Mouse (Mus musculus) gastrocnemius, adult 2 months (tissue): ENCODE results near the gene Nms. TPM values are rescaled to one million over a fixed set of nuclear protein-coding genes. Genes with fewer than 3 reads are reported as not detected.

Experiments
- DNase-seq: peaks from one replicate; pipeline ENCODE4 v3.0.0; 2022
- H3K27ac ChIP-seq: fragments of 200-600 bp; 2 replicates; pipeline ENCODE4 v1.8.1; 2022; ENCODE audit warnings: mild to moderate bottlenecking
- H3K4me3 ChIP-seq: fragments of 200-600 bp; 2 replicates; pipeline ENCODE4 v1.8.1; 2022; ENCODE audit warnings: mild to moderate bottlenecking, moderate library complexity
- CTCF ChIP-seq: fragments of 200-600 bp; IDR thresholded peaks from 2 replicates; pipeline ENCODE4 v1.8.1; 2022; ENCODE audit warnings: antibody characterized with exemption, mild to moderate bottlenecking, moderate library complexity
- intact Hi-C: fragments of 180-260 bp; cut with DNase I; formaldehyde crosslinking; loops from one replicate; pipeline ENCODE4 v1.15.1; 2025
- long read RNA-seq, 2 experiments: library from polyadenylated mRNA; stranded (forward); transcript quantifications; one replicate each; pipeline ENCODE4 v2.0.0; 2021
- total RNA-seq, 2 experiments: library from RNA; stranded (reverse); gene quantifications; 2 replicates each; pipeline ENCODE4 v1.2.3; 2021

Nms gene
- total RNA-seq: not detected
- long read RNA-seq, experiment 1: 0 reads
- long read RNA-seq, experiment 2: 0 reads

- Histone ChIP-seq H3K27ac (no peak within 1 kb of the TSS), H3K4me3 (no peak within 1 kb of the TSS)
- no peak for DNase-seq
- intact Hi-C loops: no loop called here
- no peak for TF ChIP-seq CTCF
These were observed at the start of gene Nms for GRCm38 (mm10) chr1:38938849-38939248. Gene Nms (plus strand): TSS chr1:38939149.

- no peak for TF ChIP-seq CTCF
- Histone ChIP-seq H3K27ac (no peak overlapping the region), H3K4me3 (no peak overlapping the region)
- intact Hi-C loops: no loop called here
- DNase-seq: no peak
These were observed 47.5 kb upstream of the Nms start for GRCm38 (mm10) chr1:38891444-38891843.

DNA sequence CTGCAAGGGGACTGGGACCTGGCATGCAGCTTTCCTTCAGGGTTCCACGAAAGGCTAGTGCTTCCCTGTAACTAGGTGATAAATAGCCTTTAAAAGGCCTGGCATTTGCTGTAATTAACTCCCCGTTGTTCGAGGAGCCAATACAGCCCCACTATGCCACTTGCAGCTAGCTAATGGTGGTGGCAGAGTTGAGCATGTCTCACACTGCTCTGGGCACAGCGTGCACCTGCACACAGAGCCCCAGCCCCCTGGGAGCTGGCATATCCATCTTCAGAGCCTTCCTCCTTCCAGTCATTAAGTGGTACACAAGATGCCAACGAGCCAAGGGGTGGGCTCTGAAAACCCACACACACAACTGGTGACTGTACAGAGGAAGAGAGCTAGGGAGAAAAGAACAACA is 45.9 kb upstream of the Nms start:
- Histone ChIP-seq H3K4me3 (no peak overlapping the region), H3K27ac (no peak overlapping the region)
- TF ChIP-seq CTCF: no peak
- no peak for DNase-seq
- intact Hi-C loops: no loop called here

DNA sequence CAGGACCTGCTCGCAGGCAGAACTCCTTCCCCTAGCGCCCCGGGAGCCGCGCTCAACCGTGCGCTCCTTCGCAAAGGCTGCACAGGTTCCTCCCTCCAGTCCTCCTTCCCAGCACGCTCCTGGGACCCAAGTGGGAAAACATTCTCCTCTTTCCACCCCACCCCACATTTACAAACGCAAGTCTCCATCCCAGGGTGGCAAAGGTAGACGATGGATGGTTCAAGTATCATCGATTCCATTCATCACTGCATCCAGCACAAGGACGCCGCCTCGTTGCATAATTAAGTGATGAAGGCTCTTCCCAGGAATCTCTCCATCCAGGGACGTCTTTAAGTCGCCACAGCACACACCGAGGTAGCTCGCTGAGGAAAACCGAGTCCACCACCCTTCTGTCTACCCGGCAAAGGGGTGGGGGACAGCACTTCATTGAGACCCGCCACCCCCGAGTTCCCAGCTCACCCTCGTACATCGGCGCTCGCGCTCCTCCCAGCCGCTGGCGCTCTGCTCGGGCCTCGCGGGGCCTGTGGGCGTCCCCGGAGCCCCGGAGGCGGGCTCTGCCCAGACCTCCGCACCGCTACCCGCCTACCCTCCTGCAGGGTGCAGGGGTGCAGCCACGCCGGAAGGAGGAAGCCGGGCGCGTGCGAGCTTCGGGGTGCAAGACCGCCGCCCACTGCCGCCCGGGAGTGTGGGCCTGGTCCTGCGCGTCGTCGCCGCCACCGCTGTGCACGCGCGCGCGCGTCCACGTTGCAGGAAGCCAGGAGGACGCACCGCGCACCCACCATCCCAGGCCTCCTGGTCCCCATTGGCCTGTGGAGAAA is 41.3 kb upstream of the Nms start, which contains the start of gene Chst10:
Gene Chst10 (minus strand): TSS at position 731 of the 818 bp plus-strand sequence.
- peak within 1 kb of the TSS; percentile 78 for H3K4me3 ChIP-seq
- DNase-seq: peak; percentile 61
- peak within 1 kb of the TSS; percentile 8; the same call in 1 of the 2 replicates for H3K27ac ChIP-seq
- intact Hi-C loops: no loop called here
- TF ChIP-seq CTCF: no peak

- DNase-seq: no peak
- TF ChIP-seq CTCF: no peak
- Histone ChIP-seq H3K27ac (no peak overlapping the region), H3K4me3 (no peak overlapping the region)
- intact Hi-C loops: no loop called here
These were observed 36.4 kb upstream of the Nms start for GRCm38 (mm10) chr1:38902571-38902970.

DNA sequence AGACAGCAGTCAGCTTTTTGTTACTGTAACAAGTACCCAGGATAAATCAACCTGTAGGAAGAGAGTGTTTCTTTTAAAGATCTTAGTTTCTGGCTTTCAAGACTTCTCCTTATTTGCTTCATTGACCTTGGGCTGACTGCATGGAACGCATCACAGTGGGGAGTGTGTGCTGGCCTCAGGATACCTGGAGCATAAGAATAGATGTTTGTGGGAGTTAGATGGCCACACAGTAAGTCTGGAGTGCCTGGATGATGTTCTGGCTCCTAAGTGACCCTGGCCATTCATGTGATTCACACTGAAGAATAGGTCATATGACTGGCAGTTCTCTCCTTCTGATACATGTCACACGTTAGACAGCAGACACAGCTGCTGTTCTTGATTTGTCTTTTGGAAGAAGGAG is 35.0 kb upstream of the Nms start:
- intact Hi-C loops: no loop called here
- no peak for TF ChIP-seq CTCF
- H3K27ac ChIP-seq: no peak overlapping the region
- DNase-seq: no peak
- H3K4me3 ChIP-seq: no peak overlapping the region

DNA sequence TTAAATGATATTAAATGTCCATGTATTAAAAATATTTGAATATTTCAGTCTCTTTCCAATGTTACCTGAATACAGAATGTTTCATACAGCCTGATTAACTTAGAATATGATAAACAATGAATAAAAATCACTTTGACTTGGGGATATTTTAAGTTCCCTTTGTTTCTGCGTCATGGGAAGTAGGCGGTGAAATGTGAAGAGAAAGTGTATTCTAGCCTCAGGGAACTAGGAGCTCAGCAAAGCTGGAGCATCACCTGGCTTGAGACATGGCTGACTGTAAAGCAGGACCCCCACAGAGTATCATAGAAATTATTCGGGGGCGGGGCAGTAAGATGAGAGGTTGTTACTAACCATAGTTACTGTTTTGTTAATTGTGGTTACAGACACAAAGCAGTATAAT is 10.0 kb upstream of the Nms start:
- TF ChIP-seq CTCF: no peak
- no peak overlapping the region for H3K4me3 ChIP-seq
- DNase-seq: no peak
- no peak overlapping the region for H3K27ac ChIP-seq
- intact Hi-C loops: no loop called here

DNA sequence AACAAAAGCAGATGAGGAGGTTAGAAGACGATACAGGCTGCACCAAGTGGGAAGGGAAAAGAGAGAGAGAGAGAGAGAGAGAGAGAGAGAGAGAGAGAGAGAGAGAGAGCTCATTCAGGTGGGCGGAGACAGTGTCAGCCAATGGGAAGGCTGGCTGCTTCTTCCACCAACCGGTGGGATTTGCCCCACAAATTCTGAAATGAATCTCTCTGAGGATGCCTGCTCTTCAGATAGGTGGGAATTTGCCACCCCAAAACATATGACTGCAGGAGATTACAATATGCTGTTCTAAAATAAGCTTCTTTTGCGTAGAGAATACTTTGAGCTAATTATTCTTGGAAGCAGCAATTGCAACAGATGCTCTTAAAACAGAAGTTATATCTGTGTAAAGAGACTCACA is 9.5 kb upstream of the Nms start:
- intact Hi-C loops: no loop called here
- Histone ChIP-seq H3K4me3 (no peak overlapping the region), H3K27ac (no peak overlapping the region)
- no peak for DNase-seq
- TF ChIP-seq CTCF: no peak

- TF ChIP-seq CTCF: no peak
- no peak for DNase-seq
- Histone ChIP-seq H3K4me3 (no peak overlapping the region), H3K27ac (no peak overlapping the region)
- intact Hi-C loops: no loop called here
These were observed 8.2 kb upstream of the Nms start for GRCm38 (mm10) chr1:38930767-38931166.

GRCm38 (mm10) chr1:38934668-38935067 is 4.3 kb upstream of the Nms start:
- TF ChIP-seq CTCF: peak; percentile 40
- no peak for DNase-seq
- intact Hi-C loops: no loop called here
- no peak overlapping the region for H3K4me3 ChIP-seq
- no peak overlapping the region for H3K27ac ChIP-seq

DNA sequence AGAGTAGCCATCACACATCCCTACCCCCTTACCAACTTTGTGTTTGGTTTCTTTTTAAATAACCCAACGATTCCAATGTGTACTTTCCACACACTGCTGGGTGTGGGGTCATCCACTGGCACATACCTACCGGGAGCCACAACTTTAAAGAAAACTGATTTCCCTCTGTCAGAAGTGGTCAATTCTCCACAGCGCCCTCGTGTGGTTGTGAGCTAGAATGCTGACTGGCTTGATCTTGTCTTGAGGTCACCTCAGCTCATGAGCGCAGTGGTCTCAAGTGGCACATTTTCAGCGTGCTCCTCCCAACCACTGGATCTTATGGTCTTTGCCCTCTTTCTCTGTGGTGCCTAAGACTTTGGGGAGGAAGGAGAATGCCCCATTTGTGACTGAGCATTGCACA is 2.2 kb upstream of the Nms start:
- peak; percentile 52 for TF ChIP-seq CTCF
- Histone ChIP-seq H3K27ac (no peak overlapping the region), H3K4me3 (no peak overlapping the region)
- intact Hi-C loops: no loop called here
- DNase-seq: peak; percentile 22

- Histone ChIP-seq H3K4me3 (no peak overlapping the region), H3K27ac (no peak overlapping the region)
- no peak for TF ChIP-seq CTCF
- intact Hi-C loops: no loop called here
- no peak for DNase-seq
These were observed 659 bp downstream of the Nms start for GRCm38 (mm10) chr1:38939608-38940007.

DNA sequence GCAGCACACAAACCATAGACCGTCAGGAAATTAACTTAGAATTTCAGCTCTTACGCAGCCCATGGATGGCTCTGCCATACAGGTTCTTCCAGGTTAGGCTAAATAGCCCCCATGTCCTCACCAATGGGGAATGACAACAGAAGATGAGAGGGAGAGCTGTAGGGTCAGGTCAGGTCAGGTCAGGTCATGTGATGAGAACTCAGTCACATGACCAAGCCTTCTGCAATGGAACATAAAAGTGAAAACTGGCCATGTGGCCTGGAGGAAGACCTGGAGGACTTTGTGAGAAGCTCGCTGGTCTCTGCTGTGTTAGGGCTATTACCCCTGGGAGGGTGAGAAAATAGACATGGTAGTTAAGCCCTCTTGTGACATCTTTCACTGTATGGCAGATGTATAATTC is 17.5 kb downstream of the Nms start:
- no peak for TF ChIP-seq CTCF
- DNase-seq: no peak
- Histone ChIP-seq H3K27ac (no peak overlapping the region), H3K4me3 (no peak overlapping the region)
- intact Hi-C loops: no loop called here

DNA sequence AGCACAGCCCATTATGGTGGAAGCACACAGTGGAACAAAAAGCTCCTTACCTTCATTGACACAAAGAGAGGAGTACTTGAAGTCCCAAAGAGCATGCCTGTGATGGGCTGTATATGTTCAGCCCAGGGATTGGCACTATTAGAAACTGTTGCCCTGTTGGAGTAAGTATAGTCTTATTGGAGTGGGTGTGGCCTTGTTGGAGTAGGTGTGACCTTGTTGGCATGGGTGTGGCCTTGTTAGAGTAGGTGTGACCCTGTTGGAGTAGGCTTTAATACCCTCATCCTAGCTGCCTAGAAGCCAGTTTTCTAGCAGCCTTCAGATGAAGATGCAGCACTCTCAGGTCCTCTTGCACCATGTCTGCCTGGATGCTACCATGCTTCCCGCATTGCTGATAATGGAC is 30.2 kb downstream of the Nms start:
- Histone ChIP-seq H3K4me3 (no peak overlapping the region), H3K27ac (no peak overlapping the region)
- TF ChIP-seq CTCF: no peak
- DNase-seq: no peak
- intact Hi-C loops: no loop called here
